In the genomic region with DNA sequence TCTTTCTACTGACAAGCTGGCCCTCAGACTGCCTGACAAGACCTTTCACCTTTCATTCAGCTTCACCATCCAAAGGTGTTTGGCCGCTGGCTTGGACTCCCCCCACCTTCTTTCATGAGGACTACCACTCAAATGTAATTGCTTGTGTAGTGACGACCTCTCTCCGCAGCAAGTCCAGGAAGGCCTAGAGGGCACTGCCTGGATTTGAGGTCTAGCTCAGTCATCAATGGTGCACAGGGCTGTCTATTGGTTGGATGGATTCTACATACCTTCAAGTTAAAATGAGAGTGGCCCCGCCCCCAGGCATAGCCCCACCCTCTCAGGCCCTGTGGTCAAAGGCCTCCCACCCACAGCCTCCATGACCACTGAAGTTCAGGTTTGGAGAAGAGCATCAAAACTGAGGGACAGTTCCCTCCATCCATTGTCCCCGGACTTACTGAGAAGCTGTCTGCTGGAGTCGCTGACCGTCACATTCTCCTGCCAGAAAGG, we compare ENCODE assay signal across 18 mouse cellular contexts. TPM values are rescaled to one million over a fixed set of nuclear protein-coding genes. Genes with fewer than 3 reads are reported as not detected.
"Had no signal": no experiment of that assay in that cellular context is flagged by ENCODE, and none has a peak within 500 bp of the region (broad histone marks: within the 10 kb centered on the region; RNA-seq: fewer than 3 reads in every experiment).

No protein-coding gene starts in this region.

- ATAC-seq: intestine, postnatal 0 days; liver, postnatal 0 days; midbrain, embryonic 16.5 days had no signal

- H3K4me1 ChIP-seq: liver, embryonic 13.5 days; stomach, embryonic 15.5 days had no signal

- H3K9me3 ChIP-seq: limb, embryonic 10.5 days; liver, embryonic 13.5 days; lung, embryonic 15.5 days; stomach, embryonic 15.5 days had no signal

- DNase-seq: kidney, adult 8-10 months; kidney, postnatal 10 days; liver, embryonic 13.5 days; liver, postnatal 0 days; lung, postnatal 14 days; retina, postnatal 1 day; thymus, adult 18-20 months; thymus, postnatal 14 days had no signal

- H3K27ac ChIP-seq: left cerebral cortex, adult 2 months; limb, embryonic 10.5 days; liver, embryonic 13.5 days; lung, embryonic 15.5 days; macrophage; stomach, embryonic 15.5 days had no signal

- H3K36me3 ChIP-seq: limb, embryonic 10.5 days; liver, embryonic 13.5 days; lung, embryonic 15.5 days; stomach, embryonic 15.5 days had no signal

- H3K9ac ChIP-seq: liver, embryonic 13.5 days; liver, postnatal 0 days; lung, embryonic 15.5 days; stomach, embryonic 15.5 days had no signal

- H3K4me3 ChIP-seq: liver, embryonic 13.5 days; megakaryocyte, embryonic 14.5 days had no signal

RNA-seq across cellular contexts. Expression of a gene that starts 1.3 kb away (rescaled TPM):
- polyA plus RNA-seq: intestine, postnatal 0 days; liver, embryonic 13.5 days; liver, postnatal 0 days; lung, embryonic 15.5 days; macrophage; neural tube, embryonic 11.5 days; spleen, adult 2 months had no signal
